Mouse (Mus musculus) lung, embryonic 16.5 days (tissue): ENCODE results near the gene Galnt9. TPM values are rescaled to one million over a fixed set of nuclear protein-coding genes. Genes with fewer than 3 reads are reported as not detected.

Experiments
- ATAC-seq: fragments of 200-750 bp; cut with Nextera tagmentation; 2 replicates; pipeline ENCODE4 v1.8.0; 2017; ENCODE audit warnings: low read depth, mild to moderate bottlenecking, moderate library complexity
- H3K27ac ChIP-seq: fragments of 300-500 bp; sonication (generic); 2 replicates; pipeline ENCODE4 v1.5.1; 2014; ENCODE audit warnings: mild to moderate bottlenecking, control low read depth, low read length
- H3K27me3 ChIP-seq: fragments of 300-500 bp; sonication (generic); 2 replicates; pipeline ENCODE4 v1.6.1; 2014; ENCODE audit warnings: low read depth, low read length, mixed read lengths; ENCODE audit not compliant: control insufficient read depth, insufficient read depth
- H3K36me3 ChIP-seq: fragments of 300-500 bp; sonication (generic); 2 replicates; pipeline ENCODE4 v1.6.1; 2014; ENCODE audit warnings: low read length; ENCODE audit not compliant: control insufficient read depth, insufficient read depth
- H3K4me1 ChIP-seq: fragments of 300-500 bp; sonication (generic); replicated peaks from 2 replicates; pipeline ENCODE4 v1.6.1; 2014; ENCODE audit warnings: low read length, mixed read lengths; ENCODE audit not compliant: control insufficient read depth, insufficient read depth
- H3K4me2 ChIP-seq: fragments of 300-500 bp; sonication (generic); 2 replicates; pipeline ENCODE4 v1.6.1; 2014; ENCODE audit warnings: low read depth, low read length, control low read depth
- H3K4me3 ChIP-seq: fragments of 300-500 bp; sonication (generic); 2 replicates; pipeline ENCODE4 v1.5.1; 2014; ENCODE audit warnings: mild to moderate bottlenecking, low read length, control low read depth
- H3K9ac ChIP-seq: fragments of 300-500 bp; sonication (generic); 2 replicates; pipeline ENCODE4 v1.6.1; 2014; ENCODE audit warnings: low read length, control low read depth
- H3K9me3 ChIP-seq: fragments of 300-500 bp; sonication (generic); 2 replicates; pipeline ENCODE4 v1.6.1; 2016; ENCODE audit warnings: low read length; ENCODE audit not compliant: control insufficient read depth
- WGBS: fragments of 180-500 bp; shearing (Covaris S2); extraction: QIAGEN DNeasy Blood & Tissue Kit; methylation state at CpG from one replicate; pipeline ENCODE4 v1.1.7; 2014; 5-methylcytosine and 5-hydroxymethylcytosine counted together
- polyA plus RNA-seq: library from polyadenylated mRNA; unstranded; fragments of >200 nt; fragmentation: Nextera tagmentation; extraction: Ambion mirVana; gene quantifications from 2 replicates; pipeline ENCODE4 v1.2.1, GENCODE M21; 2015

Gene Galnt9
- polyA plus RNA-seq, 1 experiment from 2014 or later, result 0.26 TPM

GRCm38 (mm10) chr5:110562741-110563326 is 18.7 kb downstream of the Galnt9 start:
- no peak for ATAC-seq
- Histone ChIP-seq H3K27ac (no peak overlapping the region), H3K27me3 (no peaks in the 10 kb centered on the region), H3K4me3 (no peak overlapping the region), H3K9ac (no peak overlapping the region), H3K4me2 (no peak overlapping the region), H3K36me3 (no peaks in the 10 kb centered on the region), H3K9me3 (no peaks in the 10 kb centered on the region), H3K4me1 (no peaks in the 10 kb centered on the region; the same call in 1 of the 2 replicates)
- WGBS, result 77% methylated on average over 16 of the region's 16 CpGs

- no peaks in the 10 kb centered on the region; the same call in 1 of the 2 replicates for H3K4me1 ChIP-seq
- no peak overlapping the region for H3K27ac ChIP-seq
- no peaks in the 10 kb centered on the region for H3K36me3 ChIP-seq
- no peaks in the 10 kb centered on the region for H3K27me3 ChIP-seq
- no peak overlapping the region for H3K9ac ChIP-seq
- ATAC-seq, result 0 out of 2 replicates have a peak, but pooled peaks have one; percentile 45
- H3K4me2 ChIP-seq, result no peak overlapping the region
- WGBS, result 30% methylated on average over 4 of the region's 4 CpGs
- H3K9me3 ChIP-seq, result no peaks in the 10 kb centered on the region
- H3K4me3 ChIP-seq, result no peak overlapping the region
Measured at GRCm38 (mm10) chr5:110564986-110565644, 21.0 kb downstream of the Galnt9 start.

- Histone ChIP-seq H3K9me3 (no peaks in the 10 kb centered on the region), H3K9ac (no peak overlapping the region), H3K4me2 (no peak overlapping the region), H3K36me3 (no peaks in the 10 kb centered on the region), H3K4me3 (no peak overlapping the region), H3K27ac (no peak overlapping the region), H3K27me3 (no peaks in the 10 kb centered on the region), H3K4me1 (no peaks in the 10 kb centered on the region; the same call in 1 of the 2 replicates)
- 87% methylated on average over 2 of the region's 2 CpGs for WGBS
- no peak for ATAC-seq
Measured at GRCm38 (mm10) chr5:110567547-110567946, 23.4 kb downstream of the Galnt9 start.

GRCm38 (mm10) chr5:110574888-110575287 is 30.7 kb downstream of the Galnt9 start:
- no peaks in the 10 kb centered on the region for H3K4me1 ChIP-seq
- no peak overlapping the region for H3K9ac ChIP-seq
- no peaks in the 10 kb centered on the region for H3K27me3 ChIP-seq
- no peaks in the 10 kb centered on the region for H3K36me3 ChIP-seq
- H3K4me3 ChIP-seq, result no peak overlapping the region
- H3K9me3 ChIP-seq, result no peaks in the 10 kb centered on the region
- WGBS, result 46% methylated on average over 6 of the region's 6 CpGs
- H3K4me2 ChIP-seq, result no peak overlapping the region
- peak; percentile 28; the same call in 1 of the 2 replicates for ATAC-seq
- H3K27ac ChIP-seq, result no peak overlapping the region

- ATAC-seq, result no peak
- Histone ChIP-seq H3K4me2 (no peak overlapping the region), H3K9ac (no peak overlapping the region), H3K27me3 (no peaks in the 10 kb centered on the region), H3K4me3 (no peak overlapping the region), H3K4me1 (no peaks in the 10 kb centered on the region), H3K36me3 (no peaks in the 10 kb centered on the region), H3K27ac (no peak overlapping the region), H3K9me3 (no peaks in the 10 kb centered on the region)
- whole genome bisulfite sequencing, result 84% methylated on average over 4 of the region's 4 CpGs
Measured at GRCm38 (mm10) chr5:110579296-110579695, 35.1 kb downstream of the Galnt9 start.

- H3K4me1 ChIP-seq, result no peaks in the 10 kb centered on the region
- no peak overlapping the region for H3K4me3 ChIP-seq
- H3K27me3 ChIP-seq, result no peaks in the 10 kb centered on the region
- ATAC-seq, result no peak
- no peak overlapping the region for H3K4me2 ChIP-seq
- WGBS, result 81% methylated on average over 19 of the region's 19 CpGs
- H3K9ac ChIP-seq, result no peak overlapping the region
- no peaks in the 10 kb centered on the region for H3K9me3 ChIP-seq
- H3K27ac ChIP-seq, result no peak overlapping the region
- no peaks in the 10 kb centered on the region for H3K36me3 ChIP-seq
Measured at GRCm38 (mm10) chr5:110580569-110581239, 36.5 kb downstream of the Galnt9 start.

- no peaks in the 10 kb centered on the region for H3K36me3 ChIP-seq
- H3K4me2 ChIP-seq, result no peak overlapping the region
- H3K4me1 ChIP-seq, result no peaks in the 10 kb centered on the region
- no peak overlapping the region for H3K27ac ChIP-seq
- 59% methylated on average over 10 of the region's 10 CpGs for whole genome bisulfite sequencing
- no peak overlapping the region for H3K9ac ChIP-seq
- no peaks in the 10 kb centered on the region for H3K27me3 ChIP-seq
- H3K4me3 ChIP-seq, result no peak overlapping the region
- no peaks in the 10 kb centered on the region for H3K9me3 ChIP-seq
- no peak for ATAC-seq
Measured at GRCm38 (mm10) chr5:110582647-110583538, 38.7 kb downstream of the Galnt9 start.

GRCm38 (mm10) chr5:110587467-110587866 is 43.3 kb downstream of the Galnt9 start:
- ATAC-seq, result no peak

GRCm38 (mm10) chr5:110589833-110590232 is 45.7 kb downstream of the Galnt9 start:
- no peaks in the 10 kb centered on the region for H3K9me3 ChIP-seq
- ATAC-seq, result no peak
- WGBS, result 85% methylated on average over 8 of the region's 8 CpGs
- H3K4me2 ChIP-seq, result no peak overlapping the region
- no peak overlapping the region for H3K27ac ChIP-seq
- H3K9ac ChIP-seq, result no peak overlapping the region
- H3K36me3 ChIP-seq, result no peaks in the 10 kb centered on the region
- H3K4me3 ChIP-seq, result no peak overlapping the region
- H3K27me3 ChIP-seq, result no peaks in the 10 kb centered on the region
- H3K4me1 ChIP-seq, result no peaks in the 10 kb centered on the region

More at GRCm38 (mm10) chr5:110587467-110587866, 43.3 kb downstream of the Galnt9 start:
- Histone ChIP-seq H3K27ac (no peak overlapping the region), H3K27me3 (no peaks in the 10 kb centered on the region), H3K9ac (no peak overlapping the region), H3K4me2 (no peak overlapping the region), H3K4me3 (no peak overlapping the region), H3K4me1 (no peaks in the 10 kb centered on the region), H3K36me3 (no peaks in the 10 kb centered on the region), H3K9me3 (no peaks in the 10 kb centered on the region)
